Mouse (Mus musculus) lung, adult 2 months (tissue): ENCODE measurements around the gene Brms1l.

ENCODE experiments used
- CTCF ChIP-seq: fragments of 200-500 bp; IDR thresholded peaks from 2 replicates; pipeline ENCODE4 v1.5.1; 2011; ENCODE audit warnings: mild to moderate bottlenecking, low read length, control low read depth; ENCODE audit not compliant: insufficient read depth
- POLR2A ChIP-seq: fragments of 200-500 bp; IDR thresholded peaks from 2 replicates; pipeline ENCODE4 v1.6.1; 2011; ENCODE audit warnings: low read depth, mild to moderate bottlenecking, control low read depth, low read length, borderline replicate concordance; ENCODE audit errors: extremely low read depth

GRCm38 (mm10) chr12:55885449-55885848 is 49.3 kb downstream of the Brms1l start:
- no peak for TF ChIP-seq CTCF
- no peak for TF ChIP-seq POLR2A
